Mouse (Mus musculus): Measurements from ENCODE around the gene Rhob.

The Rhob gene

GRCm38 (mm10) chr12:8499871-8500596, at the start of gene Rhob:
Gene Rhob, minus strand, starts transcription at chr12:8500009.
- DNase-seq (ENCODE audit: low read depth, low spot score), result peak; percentile 100

- DNase-seq (ENCODE audit: low read depth, low spot score), result peak; percentile 93
These were observed 47.5 kb upstream of the Rhob start for GRCm38 (mm10) chr12:8547357-8547756.

GRCm38 (mm10) chr12:8546801-8547200, 47.0 kb upstream of the Rhob start:
- DNase-seq (ENCODE audit: low read depth, low spot score), result no peak

GRCm38 (mm10) chr12:8545066-8545610, 45.3 kb upstream of the Rhob start:
- peak; percentile 86 for DNase-seq (ENCODE audit: low read depth, low spot score)

- DNase-seq (ENCODE audit: low read depth, low spot score), result no peak
These were observed 42.6 kb upstream of the Rhob start for GRCm38 (mm10) chr12:8542371-8542770.

- DNase-seq (ENCODE audit: low read depth, low spot score), result no peak
These were observed 39.7 kb upstream of the Rhob start for GRCm38 (mm10) chr12:8539471-8539870.

- no peak for DNase-seq (ENCODE audit: low read depth, low spot score)
These were observed 37.5 kb upstream of the Rhob start for GRCm38 (mm10) chr12:8537291-8537690.

GRCm38 (mm10) chr12:8536221-8536965, 36.6 kb upstream of the Rhob start:
- DNase-seq (ENCODE audit: low read depth, low spot score), result peak; percentile 42

- DNase-seq (ENCODE audit: low read depth, low spot score), result no peak
These were observed 35.8 kb upstream of the Rhob start for GRCm38 (mm10) chr12:8535596-8535995.

- no peak for DNase-seq (ENCODE audit: low read depth, low spot score)
These were observed 35.1 kb upstream of the Rhob start for GRCm38 (mm10) chr12:8534915-8535314.

- no peak for DNase-seq (ENCODE audit: low read depth, low spot score)
These were observed 28.0 kb upstream of the Rhob start for GRCm38 (mm10) chr12:8527770-8528169.

- no peak for DNase-seq (ENCODE audit: low read depth, low spot score)
These were observed 27.4 kb upstream of the Rhob start for GRCm38 (mm10) chr12:8527175-8527574.

GRCm38 (mm10) chr12:8524062-8524461, 24.3 kb upstream of the Rhob start:
- DNase-seq (ENCODE audit: low read depth, low spot score), result no peak

GRCm38 (mm10) chr12:8522711-8523110, 22.9 kb upstream of the Rhob start:
- DNase-seq (ENCODE audit: low read depth, low spot score), result no peak

GRCm38 (mm10) chr12:8521375-8522047, 21.7 kb upstream of the Rhob start:
- DNase-seq (ENCODE audit: low read depth, low spot score), result peak; percentile 80

- no peak for DNase-seq (ENCODE audit: low read depth, low spot score)
These were observed 19.8 kb upstream of the Rhob start for GRCm38 (mm10) chr12:8519431-8520160.

GRCm38 (mm10) chr12:8511037-8511882, 11.5 kb upstream of the Rhob start:
- peak; percentile 82 for DNase-seq (ENCODE audit: low read depth, low spot score)

GRCm38 (mm10) chr12:8510317-8510988, 10.6 kb upstream of the Rhob start:
- no peak for DNase-seq (ENCODE audit: low read depth, low spot score)

- peak; percentile 81 for DNase-seq (ENCODE audit: low read depth, low spot score)
These were observed 9.9 kb upstream of the Rhob start for GRCm38 (mm10) chr12:8509693-8510092.
